ENCODE assay signal across 29 mouse cellular contexts in the genomic region with DNA sequence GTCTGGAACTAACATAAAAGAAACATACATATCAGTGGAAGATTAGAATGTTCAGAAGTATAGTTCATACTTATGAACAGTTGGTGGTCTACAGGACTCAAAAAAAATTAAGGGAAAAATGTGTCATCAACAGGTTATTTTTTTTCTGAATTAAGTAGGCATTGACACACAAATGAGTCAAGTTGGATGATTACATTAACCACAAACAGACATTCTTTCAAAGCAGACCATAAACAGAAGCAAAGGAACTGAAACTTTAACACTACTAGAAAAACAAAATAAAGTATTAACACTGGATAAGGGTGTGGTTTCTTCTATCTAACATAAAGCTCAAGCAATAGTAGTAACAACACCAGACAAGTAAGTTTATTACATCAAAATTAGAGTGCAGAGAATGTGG. TPM values are rescaled to one million over a fixed set of nuclear protein-coding genes. Genes with fewer than 3 reads are reported as not detected.
DNase-seq lines count a peak whose midpoint lies in the region; ATAC-seq and TF ChIP-seq lines count a peak whose summit lies in the region.
"Had no signal": no experiment of that assay in that cellular context is flagged by ENCODE, and none has a peak within 500 bp of the region (broad histone marks: within the 10 kb centered on the region; RNA-seq: fewer than 3 reads in every experiment).

No protein-coding gene starts in this region.

- no peaks in the 10 kb centered on the region for H3K9me3 ChIP-seq in CH12.LX (replicated peaks; ENCODE audit: low read length)
- H3K9me3 ChIP-seq in hindbrain, embryonic 11.5 days (ENCODE audit: control insufficient read depth, low read length): no peaks in the 10 kb centered on the region
- no peaks in the 10 kb centered on the region for H3K9me3 ChIP-seq in hindbrain, embryonic 16.5 days (ENCODE audit: control insufficient read depth, low read length)
- H3K9me3 ChIP-seq: embryonic facial prominence, embryonic 13.5 days; embryonic facial prominence, embryonic 15.5 days; forebrain, embryonic 10.5 days; forebrain, embryonic 12.5 days; G1E had no signal

- DNase-seq in 3T3-L1 (ENCODE audit: low read depth, low spot score): peak; percentile 26
- DNase-seq in CH12.LX (ENCODE audit: extremely low read depth): no peak
- DNase-seq in gastrocnemius, postnatal 25 days: no peak
- no peak for DNase-seq in hindbrain, embryonic 11.5 days (ENCODE audit: low spot score)
- DNase-seq in B cell, adult 2 months: no peak
- DNase-seq: adrenal gland, adult 2 months; adrenal gland, postnatal 10 days; adrenal gland, postnatal 25 days; cerebellum, adult 11 months; cerebellum, adult 18-20 months; cerebellum, adult 8-10 months; cerebellum, postnatal 10 days; cerebellum, postnatal 25 days; embryo, embryonic 11 days had no signal

- no peak for TF ChIP-seq EP300 in CH12.LX (IDR thresholded peaks at IDR 0.05; ENCODE audit: low read length)

- in situ Hi-C loops in CH12.LX (cut with MboI; ENCODE audit: low pct_ligation_motif_present, low pct_unique_long_range_greater_than_20kb, low sequenced_read_pairs): no loop called here

- H3K27ac ChIP-seq in CH12.LX (ENCODE audit: insufficient read depth, low read depth): no peak overlapping the region
- H3K27ac ChIP-seq in hindbrain, embryonic 11.5 days (ENCODE audit: low read depth, low read length): no peak overlapping the region
- H3K27ac ChIP-seq in hindbrain, embryonic 16.5 days (ENCODE audit: low read depth, low read length): no peak overlapping the region
- H3K27ac ChIP-seq: embryonic facial prominence, embryonic 13.5 days; embryonic facial prominence, embryonic 15.5 days; forebrain, embryonic 10.5 days; forebrain, embryonic 12.5 days had no signal

- H3K79me2 ChIP-seq in CH12.LX (replicated peaks; ENCODE audit: control insufficient read depth, extremely low read depth, insufficient read depth, poor library complexity, severe bottlenecking): no peaks in the 10 kb centered on the region

- TF ChIP-seq RAD21 in CH12.LX (IDR thresholded peaks at IDR 0.05; ENCODE audit: low read depth, low read length): no peak

- H3K27me3 ChIP-seq in CH12.LX (replicated peaks): no peaks in the 10 kb centered on the region
- H3K27me3 ChIP-seq in hindbrain, embryonic 11.5 days (ENCODE audit: control insufficient read depth, insufficient read depth, low read length): no peaks in the 10 kb centered on the region
- no peaks in the 10 kb centered on the region for H3K27me3 ChIP-seq in hindbrain, embryonic 16.5 days (replicated peaks; ENCODE audit: control insufficient read depth, insufficient read depth, low read length)
- H3K27me3 ChIP-seq: embryonic facial prominence, embryonic 13.5 days; embryonic facial prominence, embryonic 15.5 days; forebrain, embryonic 12.5 days had no signal

- peak; percentile 80 for ATAC-seq in common myeloid progenitor, adult 5-6 weeks (replicated peaks; ENCODE audit: low read depth, poor library complexity, severe bottlenecking)
- peak; percentile 86 for ATAC-seq in megakaryocyte, adult 5-6 weeks (ENCODE audit: poor library complexity, severe bottlenecking)
- no peak for ATAC-seq in hindbrain, embryonic 11.5 days (ENCODE audit: low FRiP score)
- no peak for ATAC-seq in hindbrain, embryonic 16.5 days
- ATAC-seq: forebrain, embryonic 14.5 days; forebrain, embryonic 16.5 days had no signal

- H3K4me1 ChIP-seq in CH12.LX (ENCODE audit: control insufficient read depth in 1 of 2, insufficient read depth in 2 of 2): no peaks in the 10 kb centered on the region
- H3K4me1 ChIP-seq in hindbrain, embryonic 11.5 days (replicated peaks; ENCODE audit: control insufficient read depth, insufficient read depth, low read length): no peaks in the 10 kb centered on the region
- no peaks in the 10 kb centered on the region for H3K4me1 ChIP-seq in hindbrain, embryonic 16.5 days (ENCODE audit: control insufficient read depth, insufficient read depth, low read depth, low read length)
- H3K4me1 ChIP-seq: embryonic facial prominence, embryonic 15.5 days; forebrain, embryonic 10.5 days; forebrain, embryonic 12.5 days had no signal

- H3K4me3 ChIP-seq in CH12.LX (replicated peaks in 1 of 3; ENCODE audit: low read depth in 2 of 3, low read length in 2 of 3, poor library complexity in 1 of 3): no peak overlapping the region
- no peak overlapping the region for H3K4me3 ChIP-seq in hindbrain, embryonic 11.5 days (ENCODE audit: low read depth, low read length)
- no peak overlapping the region for H3K4me3 ChIP-seq in hindbrain, embryonic 16.5 days (ENCODE audit: low read length)
- H3K4me3 ChIP-seq: embryonic facial prominence, embryonic 13.5 days; embryonic facial prominence, embryonic 15.5 days; erythroblast, embryonic 14.5 days; forebrain, embryonic 10.5 days; forebrain, embryonic 12.5 days had no signal

- H3K4me2 ChIP-seq in CH12.LX (ENCODE audit: insufficient read depth, low read depth, poor library complexity, severe bottlenecking): no peak overlapping the region
- no peak overlapping the region for H3K4me2 ChIP-seq in hindbrain, embryonic 11.5 days (replicated peaks; ENCODE audit: low read depth, low read length)
- no peak overlapping the region for H3K4me2 ChIP-seq in hindbrain, embryonic 16.5 days (ENCODE audit: low read length)
- H3K4me2 ChIP-seq: embryonic facial prominence, embryonic 13.5 days; embryonic facial prominence, embryonic 15.5 days; forebrain, embryonic 12.5 days had no signal

- no peak overlapping the region for H3K9ac ChIP-seq in CH12.LX (ENCODE audit: insufficient read depth, low read depth)
- no peak overlapping the region for H3K9ac ChIP-seq in hindbrain, embryonic 11.5 days (ENCODE audit: low read depth, low read length)
- H3K9ac ChIP-seq in hindbrain, embryonic 16.5 days (ENCODE audit: low read depth, low read length): no peak overlapping the region
- H3K9ac ChIP-seq: embryonic facial prominence, embryonic 13.5 days; embryonic facial prominence, embryonic 15.5 days; forebrain, embryonic 12.5 days had no signal

- dilution Hi-C loops in CH12.LX (cut with MboI; ENCODE audit: extremely low pct_ligation_motif_present, extremely low pct_unique_long_range_greater_than_20kb, low sequenced_read_pairs): no loop called here

- no peak for TF ChIP-seq CTCF in CH12.LX (conservative IDR thresholded peaks at IDR 0.05 in 1 of 2, IDR thresholded peaks at IDR 0.05 in 1 of 2; ENCODE audit: low read depth in 2 of 2, low read length in 2 of 2)

- no peaks in the 10 kb centered on the region for H3K36me3 ChIP-seq in CH12.LX (replicated peaks in 1 of 2; ENCODE audit: control insufficient read depth in 1 of 2, insufficient read depth in 1 of 2, low read length in 1 of 2)
- no peaks in the 10 kb centered on the region for H3K36me3 ChIP-seq in hindbrain, embryonic 11.5 days (ENCODE audit: control insufficient read depth, insufficient read depth, low read length)
- no peaks in the 10 kb centered on the region for H3K36me3 ChIP-seq in hindbrain, embryonic 16.5 days (ENCODE audit: control insufficient read depth, insufficient read depth, low read length)
- H3K36me3 ChIP-seq: embryonic facial prominence, embryonic 13.5 days; embryonic facial prominence, embryonic 15.5 days; forebrain, embryonic 10.5 days; forebrain, embryonic 12.5 days; G1E had no signal

- no peak for TF ChIP-seq POLR2A in CH12.LX (IDR thresholded peaks at IDR 0.05; ENCODE audit: low read depth, low read length)

TF ChIP-seq in CH12.LX, 34 proteins besides CTCF, POLR2A, EP300 and RAD21:
- 0 out of 2 replicates have a peak, but pooled peaks have one; percentile 11 for TF ChIP-seq JUND (conservative IDR thresholded peaks at IDR 0.05; ENCODE audit: low read depth, low read length)
- TF ChIP-seq ZNF384 (IDR thresholded peaks at IDR 0.05; ENCODE audit: low read depth, low read length): no peak
- no peak for TF ChIP-seq HCFC1 (IDR thresholded peaks at IDR 0.05; ENCODE audit: low read depth, low read length)
- TF ChIP-seq NRF1 (IDR thresholded peaks at IDR 0.05; ENCODE audit: low read depth, low read length): no peak

RNA-seq across cellular contexts. Expression of a gene that starts 59.7 kb away (rescaled TPM):
- total RNA-seq in CH12.LX (2012; rRNA removed) (not detected in 2 replicates), CH12.LX (2014; rRNA removed) (0.41 TPM in 1 of 2 replicates, not detected in the other)
- polyA plus RNA-seq in CH12.LX (2012; ENCODE audit: insufficient read length, low read depth): not detected in 2 replicates
- total RNA-seq in common myeloid progenitor, adult 5-6 weeks (2017): not detected in 2 replicates
- not detected in 2 replicates for total RNA-seq in megakaryocyte, adult 5-6 weeks (2015)
- total RNA-seq in megakaryocyte, adult 5-6 weeks (2017): not detected in 2 replicates
- total RNA-seq in gastrocnemius, postnatal 25 days (2021): not detected
- polyA plus RNA-seq in hindbrain, embryonic 11.5 days (2014; fragmentation: Nextera tagmentation; extraction: Ambion mirVana): not detected in 2 replicates
- not detected in 2 replicates for polyA plus RNA-seq in hindbrain, embryonic 16.5 days (2015; fragmentation: Nextera tagmentation; extraction: Ambion mirVana)
- total RNA-seq: adrenal gland, adult 2 months; adrenal gland, postnatal 10 days; adrenal gland, postnatal 25 days; adrenal gland, postnatal 4 days had no signal
- polyA plus RNA-seq: adrenal gland, adult 2 months; brain, embryonic 14.5 days; embryonic facial prominence, embryonic 11.5 days; embryonic facial prominence, embryonic 13.5 days; embryonic facial prominence, embryonic 15.5 days; erythroblast, embryonic 14.5 days; forebrain, embryonic 10.5 days; forebrain, embryonic 12.5 days; forebrain, embryonic 14.5 days; forebrain, embryonic 16.5 days; frontal cortex, adult 2 months; G1E had no signal

Comparison
In these comparisons a context has a peak if more than half of its experiments do, and no peak if none do; other contexts are left out.
1. ATAC-seq: peak in common myeloid progenitor, adult 5-6 weeks (single experiment) and megakaryocyte, adult 5-6 weeks (single experiment); none in hindbrain, embryonic 11.5 days (single experiment) and hindbrain, embryonic 16.5 days (single experiment).